Mouse (Mus musculus) midbrain, postnatal 0 days (tissue): Measurements from ENCODE around the gene Ccr6. TPM values are rescaled to one million over a fixed set of nuclear protein-coding genes. Genes with fewer than 3 reads are reported as not detected.

Source experiments
- ATAC-seq: fragments of 200-750 bp; cut with Nextera tagmentation; 2 replicates; pipeline ENCODE4 v1.8.0; 2017; ENCODE audit warnings: moderate number of reproducible peaks, mild to moderate bottlenecking, moderate TSS enrichment, moderate library complexity; ENCODE audit not compliant: low FRiP score
- DNase-seq: peaks from one replicate; pipeline ENCODE4 v3.0.0-alpha.2; 2015; ENCODE audit warnings: low spot score
- H3K27ac ChIP-seq: fragments of 300-500 bp; sonication (generic); 2 replicates; pipeline ENCODE4 v1.5.1; 2014; ENCODE audit warnings: low read depth, mild to moderate bottlenecking, low read length, mixed read lengths
- H3K27me3 ChIP-seq: fragments of 300-500 bp; sonication (generic); 2 replicates; pipeline ENCODE4 v1.6.1; 2014; ENCODE audit warnings: low read length, control low read depth, mixed read lengths; ENCODE audit not compliant: insufficient read depth
- H3K36me3 ChIP-seq: fragments of 300-500 bp; sonication (generic); 2 replicates; pipeline ENCODE4 v1.6.1; 2014; ENCODE audit warnings: low read length, control low read depth, mixed read lengths; ENCODE audit not compliant: insufficient read depth
- H3K4me1 ChIP-seq: fragments of 300-500 bp; sonication (generic); 2 replicates; pipeline ENCODE4 v1.6.1; 2014; ENCODE audit warnings: mild to moderate bottlenecking, control low read depth, antibody characterized with exemption, low read length, mixed read lengths; ENCODE audit not compliant: insufficient read depth
- H3K4me2 ChIP-seq: fragments of 300-500 bp; sonication (generic); 2 replicates; pipeline ENCODE4 v1.6.1; 2014; ENCODE audit warnings: low read depth, mild to moderate bottlenecking, low read length, mixed read lengths; ENCODE audit not compliant: poor library complexity, severe bottlenecking
- H3K4me3 ChIP-seq: fragments of 300-500 bp; sonication (generic); 2 replicates; pipeline ENCODE4 v1.5.1; 2014; ENCODE audit warnings: low read depth, mild to moderate bottlenecking, low read length, moderate library complexity
- H3K9ac ChIP-seq: fragments of 300-500 bp; sonication (generic); replicated peaks from 2 replicates; pipeline ENCODE4 v1.6.1; 2014; ENCODE audit warnings: mild to moderate bottlenecking, low read length, moderate library complexity, mixed read lengths; ENCODE audit not compliant: poor library complexity, severe bottlenecking
- H3K9me3 ChIP-seq: fragments of 300-500 bp; sonication (generic); 2 replicates; pipeline ENCODE4 v1.6.1; 2016; ENCODE audit warnings: low read length, control low read depth
- CTCF ChIP-seq: IDR thresholded peaks from 2 replicates; pipeline ENCODE4 v1.5.1; 2016; ENCODE audit warnings: antibody characterized with exemption, mild to moderate bottlenecking
- WGBS: fragments of 180-500 bp; shearing (Covaris S2); extraction: QIAGEN DNeasy Blood & Tissue Kit; methylation state at CpG from one replicate; pipeline ENCODE4 v1.1.7; 2014; 5-methylcytosine and 5-hydroxymethylcytosine counted together
- polyA plus RNA-seq: library from polyadenylated mRNA; unstranded; fragments of >200 nt; fragmentation: Nextera tagmentation; extraction: Ambion mirVana; gene quantifications from 2 replicates; pipeline ENCODE4 v1.2.1, GENCODE M21; 2015
- total RNA-seq: library from RNA; depleted of rRNA; stranded (reverse); fragments of >200 nt; gene quantifications from 2 replicates; pipeline ENCODE4 v1.2.3, GENCODE M21; 2014; rRNA removed

Gene Ccr6
- total and polyA plus RNA-seq, 2 experiments from 2014 or later, result not detected

- Histone ChIP-seq H3K4me2 (no peak overlapping the region), H3K9me3 (no peaks in the 10 kb centered on the region), H3K9ac (no peak overlapping the region), H3K27ac (no peak overlapping the region), H3K27me3 (no peaks in the 10 kb centered on the region), H3K4me3 (no peak overlapping the region), H3K4me1 (no peaks in the 10 kb centered on the region), H3K36me3 (peaks cover 13% of the 10 kb centered on the region; the same call in 1 of the 2 replicates)
- no peak for TF ChIP-seq CTCF
- no peak for ATAC-seq
- DNase-seq, result no peak
These were observed 63.7 kb downstream of the Ccr6 start for GRCm38 (mm10) chr17:8299524-8299923.

- H3K4me3 ChIP-seq, result no peak overlapping the region
- H3K9ac ChIP-seq, result no peak overlapping the region
- ATAC-seq (no peak), DNase-seq (no peak)
- 72% methylated on average over 4 of the region's 4 CpGs for WGBS
- peaks cover 13% of the 10 kb centered on the region; the same call in 1 of the 2 replicates for H3K36me3 ChIP-seq
- peak; percentile 19; the same call in 1 of the 2 replicates for TF ChIP-seq CTCF
- no peaks in the 10 kb centered on the region for H3K27me3 ChIP-seq
- H3K9me3 ChIP-seq, result no peaks in the 10 kb centered on the region
- no peak overlapping the region for H3K4me2 ChIP-seq
- no peaks in the 10 kb centered on the region for H3K4me1 ChIP-seq
- no peak overlapping the region for H3K27ac ChIP-seq
These were observed 65.7 kb downstream of the Ccr6 start for GRCm38 (mm10) chr17:8301515-8301914.

- WGBS, result 71% methylated on average over 7 of the region's 7 CpGs
- Histone ChIP-seq H3K36me3 (peaks cover 10% of the 10 kb centered on the region; the same call in 1 of the 2 replicates), H3K27ac (no peak overlapping the region), H3K4me3 (no peak overlapping the region), H3K9me3 (no peaks in the 10 kb centered on the region), H3K9ac (no peak overlapping the region), H3K27me3 (no peaks in the 10 kb centered on the region), H3K4me1 (no peaks in the 10 kb centered on the region), H3K4me2 (no peak overlapping the region)
- DNase-seq, result no peak
- TF ChIP-seq CTCF, result no peak
- ATAC-seq, result no peak
These were observed 67.1 kb downstream of the Ccr6 start for GRCm38 (mm10) chr17:8302772-8303438.

- Histone ChIP-seq H3K4me1 (no peaks in the 10 kb centered on the region), H3K4me2 (no peak overlapping the region), H3K27me3 (no peaks in the 10 kb centered on the region), H3K36me3 (peaks cover 5% of the 10 kb centered on the region; the same call in 1 of the 2 replicates), H3K4me3 (no peak overlapping the region), H3K27ac (no peak overlapping the region), H3K9me3 (no peaks in the 10 kb centered on the region), H3K9ac (no peak overlapping the region)
- ATAC-seq (no peak), DNase-seq (no peak)
- 72% methylated on average over 5 of the region's 5 CpGs for WGBS
- TF ChIP-seq CTCF, result no peak
These were observed 67.8 kb downstream of the Ccr6 start for GRCm38 (mm10) chr17:8303671-8304070.

GRCm38 (mm10) chr17:8305801-8306200 is 70.0 kb downstream of the Ccr6 start:
- no peak overlapping the region for H3K4me2 ChIP-seq
- no peak overlapping the region for H3K4me3 ChIP-seq
- H3K9ac ChIP-seq, result no peak overlapping the region
- TF ChIP-seq CTCF, result peak; percentile 44
- DNase-seq (no peak), ATAC-seq (no peak)
- WGBS, result 39% methylated on average over 3 of the region's 3 CpGs
- H3K36me3 ChIP-seq, result no peaks in the 10 kb centered on the region
- no peaks in the 10 kb centered on the region for H3K9me3 ChIP-seq
- no peaks in the 10 kb centered on the region for H3K27me3 ChIP-seq
- no peak overlapping the region for H3K27ac ChIP-seq
- H3K4me1 ChIP-seq, result no peaks in the 10 kb centered on the region; the same call in 1 of the 2 replicates

Other genes with a start within 250 kb of the Ccr6 start
- 3.5 and 5.8 TPM in 2 replicates for gene Gm49673, start 88.3 kb upstream of the Ccr6 start, total RNA-seq
- gene Gm49673, start 88.3 kb upstream of the Ccr6 start, polyA plus RNA-seq, result 0.48 TPM in 1 of 2 replicates, not detected in the other
- 12.9 and 17.4 TPM in 2 replicates for gene Rnaset2a, start 87.9 kb upstream of the Ccr6 start, total RNA-seq
- 12.6 and 15.1 TPM in 2 replicates for gene Rnaset2a, start 87.9 kb upstream of the Ccr6 start, polyA plus RNA-seq
- gene Fgfr1op, start 70.5 kb upstream of the Ccr6 start, total RNA-seq, result 13.2 and 19.1 TPM in 2 replicates
- 16.6 and 17.9 TPM in 2 replicates for gene Fgfr1op, start 70.5 kb upstream of the Ccr6 start, polyA plus RNA-seq
- gene Mpc1, start 46.9 kb downstream of the Ccr6 start, total RNA-seq, result 306 and 314 TPM in 2 replicates
- 494 and 535 TPM in 2 replicates for gene Mpc1, start 46.9 kb downstream of the Ccr6 start, polyA plus RNA-seq
- gene Sft2d1, start 75.1 kb downstream of the Ccr6 start, total RNA-seq, result 113 and 130 TPM in 2 replicates
- 221 and 235 TPM in 2 replicates for gene Sft2d1, start 75.1 kb downstream of the Ccr6 start, polyA plus RNA-seq
- 29.8 and 31.5 TPM in 2 replicates for gene Prr18, start 101.4 kb downstream of the Ccr6 start, total RNA-seq
- 15.7 and 15.9 TPM in 2 replicates for gene Prr18, start 101.4 kb downstream of the Ccr6 start, polyA plus RNA-seq
- gene T2, start 119.9 kb downstream of the Ccr6 start, total RNA-seq, result 0.38 and 2.1 TPM in 2 replicates
- gene T2, start 119.9 kb downstream of the Ccr6 start, polyA plus RNA-seq, result 0.81 and 0.90 TPM in 2 replicates
- gene T, start 198.4 kb downstream of the Ccr6 start, total RNA-seq, result 0.11 and 1.9 TPM in 2 replicates
- gene T, start 198.4 kb downstream of the Ccr6 start, polyA plus RNA-seq, result 0.25 and 0.35 TPM in 2 replicates